Mouse (Mus musculus) liver, embryonic 14.5 days (tissue): ENCODE measurements around the gene Slc35b1.

Source experiments
- CTCF ChIP-seq: IDR thresholded peaks from 2 replicates; pipeline ENCODE4 v1.5.1; 2016; ENCODE audit warnings: antibody characterized with exemption, low read depth, control low read depth
- EP300 ChIP-seq: IDR thresholded peaks from 2 replicates; pipeline ENCODE4 v1.6.1; 2016; ENCODE audit warnings: antibody characterized with exemption, low read depth

DNA sequence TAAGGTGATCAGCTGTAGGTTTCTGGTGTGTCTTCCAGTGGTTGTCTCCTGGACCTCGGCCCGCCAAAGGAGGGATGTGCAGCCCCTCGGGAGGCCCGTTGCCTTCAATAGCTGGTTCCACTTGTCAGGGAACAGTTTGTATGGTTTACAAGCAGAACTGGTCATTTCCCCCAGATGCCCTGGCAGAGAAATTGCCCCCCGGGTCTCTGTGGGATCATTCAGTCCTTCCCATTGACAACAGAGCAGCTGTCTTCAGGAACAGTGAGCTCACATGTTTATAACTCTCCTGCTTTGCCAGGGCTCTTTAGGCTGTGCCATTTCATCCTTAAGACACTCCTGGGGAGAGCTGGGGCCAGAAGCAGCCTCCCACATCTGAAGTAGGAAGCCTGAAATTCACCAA is 9.6 kb downstream of the Slc35b1 start:
- TF ChIP-seq CTCF (no peak), EP300 (no peak)
